Mouse (Mus musculus): ENCODE data around the gene Arl4d. TPM values are rescaled to one million over a fixed set of nuclear protein-coding genes. Genes with fewer than 3 reads are reported as not detected.
A peak's percentile ranks its signal among the peaks of the same experiment; 100 is the strongest.

Gene Arl4d
- polyA plus RNA-seq, 1 experiment from 2014 or later, result 8.7 TPM

- no peak for ATAC-seq (ENCODE audit: extremely low read depth, insufficient number of reproducible peaks, low FRiP score, low TSS enrichment)
- no peaks in the 10 kb centered on the region for H3K36me3 ChIP-seq
- peak overlapping the region; percentile 82 for H3K4me2 ChIP-seq
- H3K9me3 ChIP-seq, result no peaks in the 10 kb centered on the region
- peak overlapping the region; percentile 66 for H3K4me3 ChIP-seq
- peak overlapping the region; percentile 85 for H3K27ac ChIP-seq (replicated peaks)
- peak overlapping the region; percentile 87 for H3K9ac ChIP-seq
- peaks cover 60% of the 10 kb centered on the region for H3K4me1 ChIP-seq
- WGBS, result 39% methylated on average over 14 of the region's 14 CpGs
- 0 out of 2 replicates have a peak, but pooled peaks cover 5% of the 10 kb centered on the region for H3K27me3 ChIP-seq (replicated peaks)
These were observed 2.7 kb downstream of the Arl4d start for GRCm38 (mm10) chr11:101667871-101668532.

- peak overlapping the region; percentile 66 for H3K4me3 ChIP-seq
- peak overlapping the region; percentile 87 for H3K9ac ChIP-seq
These were observed 3.4 kb downstream of the Arl4d start for GRCm38 (mm10) chr11:101668546-101669261.

GRCm38 (mm10) chr11:101670334-101670733, 5.0 kb downstream of the Arl4d start:
- H3K27ac ChIP-seq (replicated peaks), result peak overlapping the region; percentile 56
- no peak for ATAC-seq (ENCODE audit: extremely low read depth, insufficient number of reproducible peaks, low FRiP score, low TSS enrichment)
- no peak overlapping the region for H3K9ac ChIP-seq
- H3K36me3 ChIP-seq, result no peaks in the 10 kb centered on the region
- 0 out of 2 replicates have a peak, but pooled peaks cover 5% of the 10 kb centered on the region for H3K27me3 ChIP-seq (replicated peaks)
- no peak overlapping the region for H3K4me2 ChIP-seq
- H3K4me3 ChIP-seq, result no peak overlapping the region
- no peaks in the 10 kb centered on the region for H3K9me3 ChIP-seq
- peaks cover 60% of the 10 kb centered on the region for H3K4me1 ChIP-seq
- WGBS, result 49% methylated on average over 1 of the region's 1 CpGs

More at GRCm38 (mm10) chr11:101668546-101669261, 3.4 kb downstream of the Arl4d start:
- no peaks in the 10 kb centered on the region for H3K9me3 ChIP-seq
- peak overlapping the region; percentile 85 for H3K27ac ChIP-seq (replicated peaks)
- no peaks in the 10 kb centered on the region for H3K36me3 ChIP-seq
- 15% methylated on average over 13 of the region's 13 CpGs for WGBS
- H3K4me1 ChIP-seq, result peaks cover 60% of the 10 kb centered on the region
- H3K4me2 ChIP-seq, result peak overlapping the region; percentile 82
- 0 out of 2 replicates have a peak, but pooled peaks cover 5% of the 10 kb centered on the region for H3K27me3 ChIP-seq (replicated peaks)
- ATAC-seq (ENCODE audit: extremely low read depth, insufficient number of reproducible peaks, low FRiP score, low TSS enrichment), result no peak

GRCm38 (mm10) chr11:101671255-101671654, 5.9 kb downstream of the Arl4d start:
- Histone ChIP-seq H3K36me3 (no peaks in the 10 kb centered on the region), H3K9me3 (no peaks in the 10 kb centered on the region), H3K27me3 (replicated peaks) (0 out of 2 replicates have a peak, but pooled peaks cover 5% of the 10 kb centered on the region), H3K9ac (no peak overlapping the region), H3K4me2 (no peak overlapping the region), H3K4me1 (peaks cover 60% of the 10 kb centered on the region), H3K4me3 (no peak overlapping the region), H3K27ac (replicated peaks) (no peak overlapping the region)
- WGBS, result 59% methylated on average over 4 of the region's 4 CpGs
- ATAC-seq (ENCODE audit: extremely low read depth, insufficient number of reproducible peaks, low FRiP score, low TSS enrichment), result no peak

GRCm38 (mm10) chr11:101673010-101673642, 7.8 kb downstream of the Arl4d start:
- ATAC-seq (ENCODE audit: extremely low read depth, insufficient number of reproducible peaks, low FRiP score, low TSS enrichment), result 0 out of 2 replicates have a peak, but pooled peaks have one; percentile 43
- no peaks in the 10 kb centered on the region for H3K36me3 ChIP-seq
- H3K4me1 ChIP-seq, result peaks cover 42% of the 10 kb centered on the region
- no peaks in the 10 kb centered on the region for H3K9me3 ChIP-seq
- H3K4me2 ChIP-seq, result peak overlapping the region; percentile 48
- no peaks in the 10 kb centered on the region for H3K27me3 ChIP-seq (replicated peaks)
- H3K9ac ChIP-seq, result peak overlapping the region; percentile 38
- H3K4me3 ChIP-seq, result peak overlapping the region; percentile 7; the same call in 1 of the 2 replicates
- WGBS, result 12% methylated on average over 16 of the region's 16 CpGs
- peak overlapping the region; percentile 88 for H3K27ac ChIP-seq (replicated peaks)

- Histone ChIP-seq H3K4me3 (no peak overlapping the region), H3K9me3 (no peaks in the 10 kb centered on the region), H3K27ac (replicated peaks) (peak overlapping the region; percentile 88), H3K4me1 (peaks cover 32% of the 10 kb centered on the region), H3K4me2 (no peak overlapping the region), H3K9ac (no peak overlapping the region), H3K27me3 (replicated peaks) (no peaks in the 10 kb centered on the region), H3K36me3 (no peaks in the 10 kb centered on the region)
- no peak for ATAC-seq (ENCODE audit: extremely low read depth, insufficient number of reproducible peaks, low FRiP score, low TSS enrichment)
- 87% methylated on average over 5 of the region's 5 CpGs for whole genome bisulfite sequencing
These were observed 8.8 kb downstream of the Arl4d start for GRCm38 (mm10) chr11:101674106-101674505.

- Histone ChIP-seq H3K4me1 (peaks cover 20% of the 10 kb centered on the region), H3K27ac (replicated peaks) (no peak overlapping the region), H3K9me3 (no peaks in the 10 kb centered on the region), H3K36me3 (no peaks in the 10 kb centered on the region), H3K4me2 (no peak overlapping the region), H3K27me3 (replicated peaks) (no peaks in the 10 kb centered on the region), H3K9ac (no peak overlapping the region), H3K4me3 (no peak overlapping the region)
- 78% methylated on average over 4 of the region's 4 CpGs for WGBS
- no peak for ATAC-seq (ENCODE audit: extremely low read depth, insufficient number of reproducible peaks, low FRiP score, low TSS enrichment)
These were observed 10.0 kb downstream of the Arl4d start for GRCm38 (mm10) chr11:101675349-101675748.

DNA sequence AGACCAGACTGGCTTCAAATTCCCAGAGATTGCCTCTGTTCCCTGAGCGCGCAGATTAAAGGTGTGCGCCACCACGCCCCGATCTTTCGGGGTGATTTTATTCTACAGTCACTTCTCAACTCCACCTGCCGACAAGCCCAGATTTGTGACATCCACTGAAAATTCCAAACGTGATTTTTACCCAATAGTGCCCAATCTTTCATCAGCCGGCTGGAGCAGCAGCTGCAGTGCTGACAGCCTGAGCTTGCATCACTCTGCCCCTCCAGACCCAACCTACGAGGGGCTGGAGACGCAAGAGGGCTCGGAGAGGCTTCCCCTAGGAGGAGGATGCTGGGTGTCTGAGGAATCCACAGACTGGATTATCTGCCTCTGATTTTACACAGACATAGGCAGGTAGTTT, 12.3 kb downstream of the Arl4d start:
- no peak overlapping the region for H3K4me3 ChIP-seq
- WGBS, result 65% methylated on average over 12 of the region's 12 CpGs
- no peak overlapping the region for H3K27ac ChIP-seq (replicated peaks)

DNA sequence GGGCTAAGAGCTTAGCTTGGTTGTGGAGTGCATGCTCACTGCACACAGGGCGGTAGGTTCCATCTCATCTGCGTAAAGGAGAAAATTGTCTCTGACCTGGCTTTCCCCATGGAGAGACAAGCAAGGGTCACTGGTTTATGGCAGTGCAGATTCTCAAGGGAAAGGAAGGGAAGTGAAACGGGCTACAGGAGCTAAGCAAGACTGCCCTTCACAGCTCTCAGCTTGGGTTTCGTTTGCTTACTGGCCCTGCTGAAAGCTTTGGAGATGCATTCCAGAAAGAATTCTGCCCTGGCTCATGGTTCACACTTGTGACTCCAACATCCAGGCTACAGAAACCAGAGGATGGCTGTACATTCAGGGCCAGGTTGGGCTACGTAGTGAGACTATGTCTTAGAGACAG, 13.4 kb downstream of the Arl4d start:
- no peak for ATAC-seq (ENCODE audit: extremely low read depth, insufficient number of reproducible peaks, low FRiP score, low TSS enrichment)
- H3K9ac ChIP-seq, result no peak overlapping the region
- H3K9me3 ChIP-seq, result no peaks in the 10 kb centered on the region
- no peak overlapping the region for H3K4me2 ChIP-seq
- H3K4me1 ChIP-seq, result peaks cover 12% of the 10 kb centered on the region
- H3K36me3 ChIP-seq, result no peaks in the 10 kb centered on the region
- no peak overlapping the region for H3K4me3 ChIP-seq
- H3K27ac ChIP-seq (replicated peaks), result peak overlapping the region; percentile 63; the same call in 1 of the 2 replicates
- H3K27me3 ChIP-seq (replicated peaks), result no peaks in the 10 kb centered on the region
- WGBS, result 71% methylated on average over 5 of the region's 5 CpGs

More for the DNA sequence above, 12.3 kb downstream of the Arl4d start:
- no peaks in the 10 kb centered on the region for H3K27me3 ChIP-seq (replicated peaks)
- peaks cover 23% of the 10 kb centered on the region for H3K4me1 ChIP-seq
- no peak overlapping the region for H3K4me2 ChIP-seq
- no peaks in the 10 kb centered on the region for H3K36me3 ChIP-seq
- no peaks in the 10 kb centered on the region for H3K9me3 ChIP-seq
- ATAC-seq (ENCODE audit: extremely low read depth, insufficient number of reproducible peaks, low FRiP score, low TSS enrichment), result no peak
- H3K9ac ChIP-seq, result no peak overlapping the region

DNA sequence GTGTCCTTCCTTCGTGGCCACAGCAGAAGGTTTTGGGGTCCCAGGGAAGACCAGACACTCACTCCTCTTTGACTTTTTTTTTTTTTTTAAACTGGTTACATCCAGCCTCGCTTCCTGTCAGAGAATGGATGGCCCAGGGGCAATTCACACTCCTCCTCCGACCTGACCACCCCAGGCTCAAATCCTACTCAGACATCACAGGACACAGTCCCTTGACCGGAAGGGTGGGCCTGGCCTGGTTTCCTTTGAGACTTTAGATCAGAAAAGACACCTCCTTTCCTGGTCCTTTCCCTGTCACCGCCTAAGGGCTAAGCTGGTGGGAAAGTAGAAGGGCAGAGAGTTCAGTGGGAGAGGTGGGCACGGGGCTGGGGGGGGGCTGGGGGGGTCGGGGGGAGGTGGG, 14.6 kb downstream of the Arl4d start:
- Histone ChIP-seq H3K9me3 (no peaks in the 10 kb centered on the region), H3K36me3 (no peaks in the 10 kb centered on the region), H3K27me3 (replicated peaks) (no peaks in the 10 kb centered on the region), H3K4me3 (no peak overlapping the region), H3K27ac (replicated peaks) (peak overlapping the region; percentile 63; the same call in 1 of the 2 replicates), H3K4me2 (no peak overlapping the region), H3K4me1 (peaks cover 9% of the 10 kb centered on the region), H3K9ac (no peak overlapping the region)
- ATAC-seq (ENCODE audit: extremely low read depth, insufficient number of reproducible peaks, low FRiP score, low TSS enrichment), result no peak
- WGBS, result 33% methylated on average over 7 of the region's 7 CpGs

- H3K9ac ChIP-seq, result no peak overlapping the region; the same call in 1 of the 2 replicates
- H3K27ac ChIP-seq (replicated peaks), result peak overlapping the region; percentile 21
- H3K4me2 ChIP-seq, result no peak overlapping the region
- no peak overlapping the region for H3K4me3 ChIP-seq
- no peak for ATAC-seq (ENCODE audit: extremely low read depth, insufficient number of reproducible peaks, low FRiP score, low TSS enrichment)
- H3K27me3 ChIP-seq (replicated peaks), result no peaks in the 10 kb centered on the region
- 54% methylated on average over 3 of the region's 3 CpGs for WGBS
- no peaks in the 10 kb centered on the region for H3K36me3 ChIP-seq
- H3K4me1 ChIP-seq, result peaks cover 9% of the 10 kb centered on the region
- H3K9me3 ChIP-seq, result no peaks in the 10 kb centered on the region
These were observed 15.4 kb downstream of the Arl4d start for GRCm38 (mm10) chr11:101680634-101681325.

Measured in heart, embryonic 13.5 days (tissue).